Mouse (Mus musculus) liver, adult 2 months (tissue): ENCODE measurements around the gene Iqck.

Experiments used
- CTCF ChIP-seq: fragments of 200-500 bp; IDR thresholded peaks from 2 replicates; pipeline ENCODE4 v1.5.1; 2011; ENCODE audit warnings: low read depth, low read length, control low read depth
- POLR2A ChIP-seq: fragments of 200-500 bp; IDR thresholded peaks from 2 replicates; pipeline ENCODE4 v1.6.1; 2011; ENCODE audit warnings: low read length, control low read depth; ENCODE audit not compliant: insufficient read depth; ENCODE audit errors: extremely low read depth

DNA sequence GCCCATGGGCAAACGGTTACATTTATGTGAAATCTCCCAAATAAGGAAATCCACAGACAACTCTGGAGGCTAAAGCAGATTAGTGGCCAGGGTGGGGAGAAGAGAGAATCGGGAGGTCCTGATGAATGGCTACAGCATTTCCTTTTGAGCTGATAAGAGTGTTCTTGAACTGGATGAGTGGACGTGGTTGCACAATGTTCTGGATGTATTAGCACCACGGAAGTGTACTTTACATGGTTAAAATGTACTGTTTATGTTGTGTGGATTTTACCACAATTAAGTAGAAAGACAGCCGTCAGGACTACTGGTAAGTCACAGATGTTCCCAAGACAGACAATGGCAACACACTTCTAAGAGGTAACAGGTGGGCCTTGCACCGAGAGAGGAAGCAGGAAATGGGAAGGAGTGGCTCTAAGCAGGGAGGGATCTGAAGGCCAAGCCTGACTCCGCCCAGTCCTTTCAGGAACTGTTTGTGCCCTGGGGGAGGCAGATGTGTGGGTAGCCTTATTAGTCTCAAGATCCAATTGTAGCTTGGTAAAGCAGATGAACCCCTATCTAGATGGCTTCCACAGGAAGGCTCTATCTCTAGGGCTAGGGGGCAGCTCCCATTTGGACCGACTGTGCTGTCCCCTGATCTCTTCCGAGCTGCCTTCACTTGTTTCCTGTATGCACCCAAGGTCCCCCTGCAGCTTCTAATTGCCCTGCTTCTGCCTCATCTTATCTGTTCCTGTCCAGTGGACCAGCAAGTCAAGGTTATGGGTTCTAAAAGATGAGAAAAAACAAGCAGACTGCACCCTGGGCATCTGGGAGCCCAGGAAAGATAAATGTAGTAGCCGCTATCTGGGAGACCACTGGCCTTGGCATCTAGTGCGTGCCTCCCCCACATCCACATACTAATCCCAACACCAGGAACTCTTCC lies 82.2 kb downstream of the Iqck start:
- TF ChIP-seq CTCF, result no peak
- no peak for TF ChIP-seq POLR2A
